Mouse (Mus musculus) lung, embryonic 16.5 days (tissue): ENCODE data around the gene Vmn2r26. TPM values are rescaled to one million over a fixed set of nuclear protein-coding genes. Genes with fewer than 3 reads are reported as not detected.
"Not testable (repeated sequence)": the region's sequence is repeated elsewhere in the genome, so short reads cannot be mapped to it uniquely, and the experiment has no call there.

Source experiments
- ATAC-seq: fragments of 200-750 bp; cut with Nextera tagmentation; 2 replicates; pipeline ENCODE4 v1.8.0; 2017; ENCODE audit warnings: low read depth, mild to moderate bottlenecking, moderate library complexity
- H3K27ac ChIP-seq: fragments of 300-500 bp; sonication (generic); 2 replicates; pipeline ENCODE4 v1.5.1; 2014; ENCODE audit warnings: mild to moderate bottlenecking, control low read depth, low read length
- H3K27me3 ChIP-seq: fragments of 300-500 bp; sonication (generic); 2 replicates; pipeline ENCODE4 v1.6.1; 2014; ENCODE audit warnings: low read depth, low read length, mixed read lengths; ENCODE audit not compliant: control insufficient read depth, insufficient read depth
- H3K36me3 ChIP-seq: fragments of 300-500 bp; sonication (generic); 2 replicates; pipeline ENCODE4 v1.6.1; 2014; ENCODE audit warnings: low read length; ENCODE audit not compliant: control insufficient read depth, insufficient read depth
- H3K4me1 ChIP-seq: fragments of 300-500 bp; sonication (generic); replicated peaks from 2 replicates; pipeline ENCODE4 v1.6.1; 2014; ENCODE audit warnings: low read length, mixed read lengths; ENCODE audit not compliant: control insufficient read depth, insufficient read depth
- H3K4me2 ChIP-seq: fragments of 300-500 bp; sonication (generic); 2 replicates; pipeline ENCODE4 v1.6.1; 2014; ENCODE audit warnings: low read depth, low read length, control low read depth
- H3K4me3 ChIP-seq: fragments of 300-500 bp; sonication (generic); 2 replicates; pipeline ENCODE4 v1.5.1; 2014; ENCODE audit warnings: mild to moderate bottlenecking, low read length, control low read depth
- H3K9ac ChIP-seq: fragments of 300-500 bp; sonication (generic); 2 replicates; pipeline ENCODE4 v1.6.1; 2014; ENCODE audit warnings: low read length, control low read depth
- H3K9me3 ChIP-seq: fragments of 300-500 bp; sonication (generic); 2 replicates; pipeline ENCODE4 v1.6.1; 2016; ENCODE audit warnings: low read length; ENCODE audit not compliant: control insufficient read depth
- WGBS: fragments of 180-500 bp; shearing (Covaris S2); extraction: QIAGEN DNeasy Blood & Tissue Kit; methylation state at CpG from one replicate; pipeline ENCODE4 v1.1.7; 2014; 5-methylcytosine and 5-hydroxymethylcytosine counted together
- polyA plus RNA-seq: library from polyadenylated mRNA; unstranded; fragments of >200 nt; fragmentation: Nextera tagmentation; extraction: Ambion mirVana; gene quantifications from 2 replicates; pipeline ENCODE4 v1.2.1, GENCODE M21; 2015

Vmn2r26 gene
- not detected in 2 replicates for polyA plus RNA-seq

DNA sequence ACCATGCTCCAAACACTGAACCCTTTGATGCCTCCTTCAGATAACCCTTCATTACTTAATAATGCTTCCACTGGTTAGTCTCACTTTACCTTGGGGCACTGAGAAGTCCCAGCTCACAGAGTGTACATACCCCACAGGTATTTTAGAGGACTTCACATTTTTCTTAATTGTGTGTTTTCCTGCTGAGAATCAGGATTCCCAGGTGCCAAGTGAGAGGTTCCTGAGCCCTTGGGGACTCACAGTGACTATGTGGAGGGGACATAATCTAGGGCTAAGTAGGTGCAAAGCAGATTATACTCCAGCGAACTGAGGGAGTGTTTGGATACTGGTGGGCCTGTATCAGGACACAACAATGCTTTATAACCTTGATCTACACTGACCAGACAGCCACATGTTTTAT lies at the start of gene Vmn2r26:
Gene Vmn2r26 (plus strand): TSS at position 301 of the 400 bp plus-strand sequence.
- WGBS, result 7% methylated on average over 1 of the region's 1 CpGs
- not testable (repeated sequence) for H3K9me3 ChIP-seq, H3K27me3 ChIP-seq, H3K4me3 ChIP-seq, H3K36me3 ChIP-seq, H3K4me1 ChIP-seq, H3K4me2 ChIP-seq, ATAC-seq, H3K27ac ChIP-seq, H3K9ac ChIP-seq

DNA sequence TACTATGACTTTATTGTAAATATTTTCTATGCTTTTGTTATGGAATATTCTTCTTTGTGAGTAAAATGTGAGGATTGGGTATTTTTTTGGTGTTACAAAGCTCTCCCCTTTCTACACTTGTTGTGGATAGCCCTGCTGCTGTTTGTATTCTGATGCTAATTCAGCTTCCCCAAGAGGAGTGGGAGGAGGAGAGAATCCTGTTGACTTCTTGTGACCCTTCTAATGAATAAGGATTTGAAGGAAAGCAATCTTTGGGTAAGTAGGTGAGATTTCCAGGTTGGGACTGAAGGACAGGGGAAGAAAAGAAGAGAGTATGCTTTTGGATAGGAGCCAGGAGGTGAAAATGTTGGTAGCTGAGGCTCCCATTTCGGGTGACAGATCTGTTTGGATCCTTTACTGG lies 3.5 kb upstream of the Vmn2r26 start:
- Histone ChIP-seq H3K4me2 (no peak overlapping the region), H3K27ac (no peak overlapping the region), H3K36me3 (no peaks in the 10 kb centered on the region), H3K9me3 (no peaks in the 10 kb centered on the region), H3K4me3 (no peak overlapping the region), H3K9ac (no peak overlapping the region), H3K4me1 (no peaks in the 10 kb centered on the region), H3K27me3 (no peaks in the 10 kb centered on the region)
- no peak for ATAC-seq
- 16% methylated on average over 1 of the region's 1 CpGs for WGBS

DNA sequence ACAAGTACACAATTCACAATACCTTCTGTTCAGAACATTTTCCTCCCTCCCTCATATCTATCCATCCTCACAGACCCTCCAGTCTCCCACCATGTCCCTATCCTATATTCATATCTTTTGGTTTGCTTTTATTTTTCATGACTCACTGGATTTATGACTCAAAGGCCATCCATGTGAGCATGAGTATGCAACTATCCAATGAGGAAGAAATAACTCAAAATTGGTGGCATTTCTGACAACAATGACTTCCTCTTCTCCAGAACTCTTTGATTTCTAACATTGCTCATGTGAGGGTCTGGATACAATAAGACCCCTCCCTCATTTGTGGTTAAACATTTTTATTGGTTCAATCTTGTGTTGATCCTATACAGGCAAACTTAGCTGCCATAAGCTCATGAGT lies 24.0 kb downstream of the Vmn2r26 start:
- no peak overlapping the region for H3K4me3 ChIP-seq
- H3K9me3 ChIP-seq, result no peaks in the 10 kb centered on the region
- H3K36me3 ChIP-seq, result no peaks in the 10 kb centered on the region
- no peaks in the 10 kb centered on the region for H3K4me1 ChIP-seq
- no peaks in the 10 kb centered on the region for H3K27me3 ChIP-seq
- H3K4me2 ChIP-seq, result no peak overlapping the region
- no peak overlapping the region for H3K9ac ChIP-seq
- ATAC-seq, result no peak
- H3K27ac ChIP-seq, result no peak overlapping the region

DNA sequence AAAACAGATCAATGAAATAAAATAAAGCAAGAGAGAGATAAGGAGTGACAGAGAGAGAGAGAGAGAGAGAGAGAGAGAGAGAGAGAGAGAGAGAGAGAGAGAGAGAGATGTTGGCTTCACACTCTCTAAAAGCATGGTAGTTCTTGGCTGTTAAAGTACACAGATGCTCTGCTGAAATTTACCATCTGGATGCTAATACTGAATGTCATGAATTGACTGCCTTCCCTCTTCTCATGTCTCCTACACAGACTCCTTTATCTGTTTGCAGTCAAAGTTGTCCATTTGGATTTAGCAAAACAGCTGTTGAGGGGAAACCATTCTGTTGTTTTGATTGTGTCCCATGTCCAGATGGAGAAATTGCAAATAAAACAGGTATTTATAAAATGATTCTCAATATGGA lies 29.2 kb downstream of the Vmn2r26 start:
- H3K9me3 ChIP-seq, H3K4me3 ChIP-seq, H3K27me3 ChIP-seq, H3K27ac ChIP-seq, H3K4me1 ChIP-seq, H3K9ac ChIP-seq, H3K36me3 ChIP-seq, H3K4me2 ChIP-seq, ATAC-seq: not testable (repeated sequence)

DNA sequence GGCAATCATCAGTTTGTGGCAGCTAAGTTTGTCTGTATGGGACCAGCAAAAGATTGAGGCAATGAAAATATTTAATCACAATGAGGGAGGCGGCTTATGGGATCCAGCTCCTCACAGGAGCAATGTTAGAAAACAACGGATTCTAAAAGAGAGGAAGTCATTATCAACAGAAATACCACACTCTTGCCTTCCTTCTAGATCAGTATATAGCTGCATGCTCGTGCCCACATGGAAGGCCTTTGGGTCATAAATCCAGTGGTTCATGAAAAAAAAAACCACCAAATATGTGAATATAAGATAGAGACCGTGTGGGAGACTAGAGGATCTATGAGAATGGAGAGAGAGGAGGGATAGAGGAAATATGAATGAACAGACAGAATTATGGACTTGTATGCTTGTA lies 78.0 kb downstream of the Vmn2r26 start:
- Histone ChIP-seq H3K9me3 (no peaks in the 10 kb centered on the region), H3K4me3 (no peak overlapping the region), H3K27ac (no peak overlapping the region), H3K4me2 (no peak overlapping the region), H3K27me3 (no peaks in the 10 kb centered on the region), H3K36me3 (no peaks in the 10 kb centered on the region), H3K4me1 (no peaks in the 10 kb centered on the region), H3K9ac (no peak overlapping the region)
- WGBS, result 61% methylated on average over 4 of the region's 4 CpGs
- no peak for ATAC-seq

Other genes starting within 250 kb of the Vmn2r26 start
- gene Vmn2r24, start 245.7 kb upstream of the Vmn2r26 start, polyA plus RNA-seq, result not detected in 2 replicates
- gene Vmn2r25, start 171.1 kb upstream of the Vmn2r26 start, polyA plus RNA-seq, result not detected in 2 replicates
- not detected in 2 replicates for gene Vmn2r27, start 207.3 kb downstream of the Vmn2r26 start, polyA plus RNA-seq